Mouse (Mus musculus) neural tube, embryonic 11.5 days (tissue): ENCODE results near the gene Gnaq. TPM values are rescaled to one million over a fixed set of nuclear protein-coding genes. Genes with fewer than 3 reads are reported as not detected.

ENCODE experiments used
- ATAC-seq: fragments of 200-750 bp; cut with Nextera tagmentation; 2 replicates; pipeline ENCODE4 v1.8.0; 2017; ENCODE audit warnings: moderate number of reproducible peaks, mild to moderate bottlenecking, moderate TSS enrichment, moderate library complexity; ENCODE audit not compliant: insufficient read depth, low FRiP score, low TSS enrichment
- DNase-seq: peaks from one replicate; pipeline ENCODE4 v3.0.0-alpha.2; 2015; ENCODE audit warnings: low spot score
- H3K27ac ChIP-seq: fragments of 300-500 bp; sonication (generic); 2 replicates; pipeline ENCODE4 v1.5.1; 2014; ENCODE audit warnings: low read depth, mild to moderate bottlenecking, low read length
- H3K27me3 ChIP-seq: fragments of 300-500 bp; sonication (generic); 2 replicates; pipeline ENCODE4 v1.6.1; 2014; ENCODE audit warnings: mild to moderate bottlenecking, low read length, mixed read lengths; ENCODE audit not compliant: control insufficient read depth, insufficient read depth
- H3K36me3 ChIP-seq: fragments of 300-500 bp; sonication (generic); 2 replicates; pipeline ENCODE4 v1.6.1; 2014; ENCODE audit warnings: mild to moderate bottlenecking, low read length, moderate library complexity, mixed read lengths; ENCODE audit not compliant: control insufficient read depth, insufficient read depth
- H3K4me1 ChIP-seq: fragments of 300-500 bp; sonication (generic); 2 replicates; pipeline ENCODE4 v1.6.1; 2014; ENCODE audit warnings: low read length, mixed read lengths; ENCODE audit not compliant: control insufficient read depth, insufficient read depth
- H3K4me2 ChIP-seq: fragments of 300-500 bp; sonication (generic); 2 replicates; pipeline ENCODE4 v1.6.1; 2014; ENCODE audit warnings: low read depth, mild to moderate bottlenecking, moderate library complexity
- H3K4me3 ChIP-seq: fragments of 300-500 bp; sonication (generic); 2 replicates; pipeline ENCODE4 v1.5.1; 2014; ENCODE audit warnings: low read depth, low read length
- H3K9ac ChIP-seq: fragments of 300-500 bp; sonication (generic); 2 replicates; pipeline ENCODE4 v1.6.1; 2014; ENCODE audit warnings: mild to moderate bottlenecking, low read length
- H3K9me3 ChIP-seq: fragments of 300-500 bp; sonication (generic); 2 replicates; pipeline ENCODE4 v1.6.1; 2016; ENCODE audit warnings: low read length; ENCODE audit not compliant: control insufficient read depth
- WGBS: fragments of 180-500 bp; shearing (Covaris S2); extraction: QIAGEN DNeasy Blood & Tissue Kit; methylation state at CpG from one replicate; pipeline ENCODE4 v1.1.7; 2014; 5-methylcytosine and 5-hydroxymethylcytosine counted together
- polyA plus RNA-seq: library from polyadenylated mRNA; unstranded; fragments of >200 nt; fragmentation: Nextera tagmentation; extraction: Ambion mirVana; gene quantifications from 2 replicates; pipeline ENCODE4 v1.2.1, GENCODE M21; 2014

Gene Gnaq
- polyA plus RNA-seq, 1 experiment from 2014 or later: 26.5 TPM

GRCm38 (mm10) chr19:16286451-16287175 is 154.0 kb downstream of the Gnaq start:
- no peaks in the 10 kb centered on the region for H3K9me3 ChIP-seq
- H3K9ac ChIP-seq: no peak overlapping the region
- H3K27me3 ChIP-seq: no peaks in the 10 kb centered on the region
- H3K4me1 ChIP-seq: peaks cover 3% of the 10 kb centered on the region; the same call in 1 of the 2 replicates
- 66% methylated on average over 10 of the region's 10 CpGs for WGBS
- no peaks in the 10 kb centered on the region for H3K36me3 ChIP-seq
- ATAC-seq (no peak), DNase-seq (no peak)
- H3K4me3 ChIP-seq: no peak overlapping the region
- no peak overlapping the region for H3K27ac ChIP-seq
- no peak overlapping the region for H3K4me2 ChIP-seq

GRCm38 (mm10) chr19:16287307-16287706 is 154.7 kb downstream of the Gnaq start:
- H3K4me3 ChIP-seq: no peak overlapping the region
- H3K4me1 ChIP-seq: peaks cover 7% of the 10 kb centered on the region
- no peaks in the 10 kb centered on the region for H3K36me3 ChIP-seq
- no peaks in the 10 kb centered on the region for H3K9me3 ChIP-seq
- no peak for ATAC-seq
- H3K9ac ChIP-seq: no peak overlapping the region
- H3K27ac ChIP-seq: no peak overlapping the region
- no peak overlapping the region for H3K4me2 ChIP-seq
- DNase-seq: no peak
- 80% methylated on average over 4 of the region's 4 CpGs for WGBS
- H3K27me3 ChIP-seq: no peaks in the 10 kb centered on the region

DNA sequence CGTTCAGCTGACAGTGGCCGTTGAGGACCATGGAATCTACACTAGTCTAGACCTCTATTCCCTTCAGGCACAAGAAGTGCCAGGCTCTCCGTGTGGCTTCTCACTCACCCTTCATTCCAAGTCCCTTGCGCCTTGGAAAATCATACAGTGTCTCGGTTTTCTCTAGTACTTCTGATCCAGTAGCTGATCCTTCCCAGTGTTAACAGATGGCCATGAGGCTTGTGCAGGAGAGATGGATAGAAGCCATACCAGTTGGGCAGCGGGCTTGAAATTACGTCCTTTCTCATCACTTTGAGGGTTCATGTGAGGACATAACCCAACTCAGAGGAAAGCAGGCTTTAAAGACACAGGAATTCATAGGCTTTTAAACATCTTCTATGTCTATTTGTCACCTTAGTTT is 155.3 kb downstream of the Gnaq start:
- Histone ChIP-seq H3K27me3 (no peaks in the 10 kb centered on the region), H3K36me3 (no peaks in the 10 kb centered on the region), H3K4me1 (peaks cover 7% of the 10 kb centered on the region), H3K9ac (no peak overlapping the region), H3K4me3 (no peak overlapping the region), H3K9me3 (no peaks in the 10 kb centered on the region), H3K27ac (no peak overlapping the region), H3K4me2 (no peak overlapping the region)
- DNase-seq (no peak), ATAC-seq (no peak)
- WGBS: 92% methylated on average over 7 of the region's 7 CpGs

GRCm38 (mm10) chr19:16291088-16291487 is 158.5 kb downstream of the Gnaq start:
- H3K4me1 ChIP-seq: peaks cover 7% of the 10 kb centered on the region
- 39% methylated on average over 3 of the region's 3 CpGs for whole genome bisulfite sequencing
- no peak for DNase-seq

DNA sequence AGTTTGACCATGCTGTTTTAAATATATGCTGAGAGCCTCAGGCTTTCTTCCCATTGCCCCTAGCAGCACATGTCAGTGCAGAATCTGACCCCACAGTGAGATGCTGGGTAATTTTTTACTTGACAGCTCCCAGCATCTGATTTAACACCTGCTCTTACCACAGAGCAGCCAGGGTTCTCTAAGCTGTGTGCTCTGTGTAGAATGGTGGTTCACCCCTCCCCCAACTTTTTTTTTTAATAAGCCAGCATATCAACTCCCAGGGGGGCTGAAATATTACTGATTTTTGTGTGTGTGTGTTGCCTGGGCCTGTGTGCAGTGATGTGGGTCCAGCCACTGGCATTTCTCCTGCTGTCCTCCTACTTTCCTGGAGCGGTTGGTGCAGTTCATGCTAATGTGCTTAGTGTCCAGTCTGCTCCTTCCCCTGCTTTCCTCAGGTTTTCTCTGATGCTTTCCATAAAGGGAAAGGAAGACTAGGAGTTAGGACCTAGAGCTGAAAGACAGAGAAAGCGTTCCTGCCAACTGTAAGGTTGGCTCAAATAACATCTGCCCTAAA is 159.5 kb downstream of the Gnaq start:
- peak; percentile 18 for DNase-seq
- ATAC-seq: 0 out of 2 replicates have a peak, but pooled peaks have one; percentile 27
- Histone ChIP-seq H3K4me3 (no peak overlapping the region), H3K27ac (peak overlapping the region; percentile 49; the same call in 1 of the 2 replicates), H3K27me3 (no peaks in the 10 kb centered on the region), H3K36me3 (no peaks in the 10 kb centered on the region), H3K4me1 (peaks cover 7% of the 10 kb centered on the region), H3K9ac (no peak overlapping the region), H3K9me3 (no peaks in the 10 kb centered on the region), H3K4me2 (no peak overlapping the region; the same call in 1 of the 2 replicates)
- WGBS: 69% methylated on average over 2 of the region's 2 CpGs

More at GRCm38 (mm10) chr19:16291088-16291487, 158.5 kb downstream of the Gnaq start:
- Histone ChIP-seq H3K27me3 (no peaks in the 10 kb centered on the region), H3K27ac (no peak overlapping the region), H3K9me3 (no peaks in the 10 kb centered on the region), H3K4me2 (no peak overlapping the region), H3K4me3 (no peak overlapping the region), H3K9ac (no peak overlapping the region), H3K36me3 (no peaks in the 10 kb centered on the region)
- no peak; the same call in 1 of the 2 replicates for ATAC-seq

- H3K4me1 ChIP-seq: peaks cover 7% of the 10 kb centered on the region
- DNase-seq (no peak), ATAC-seq (no peak)
- H3K36me3 ChIP-seq: no peaks in the 10 kb centered on the region
- WGBS: 92% methylated on average over 1 of the region's 1 CpGs
- H3K27me3 ChIP-seq: no peaks in the 10 kb centered on the region
- no peak overlapping the region for H3K4me2 ChIP-seq
- H3K4me3 ChIP-seq: no peak overlapping the region
- H3K27ac ChIP-seq: no peak overlapping the region
- H3K9me3 ChIP-seq: no peaks in the 10 kb centered on the region
- H3K9ac ChIP-seq: no peak overlapping the region
Observed at GRCm38 (mm10) chr19:16292978-16293377, 160.3 kb downstream of the Gnaq start.

- no peak overlapping the region for H3K4me2 ChIP-seq
- no peaks in the 10 kb centered on the region for H3K36me3 ChIP-seq
- no peaks in the 10 kb centered on the region for H3K4me1 ChIP-seq
- no peaks in the 10 kb centered on the region for H3K9me3 ChIP-seq
- 76% methylated on average over 4 of the region's 4 CpGs for WGBS
- no peaks in the 10 kb centered on the region for H3K27me3 ChIP-seq
- no peak overlapping the region for H3K9ac ChIP-seq
- H3K4me3 ChIP-seq: no peak overlapping the region
- H3K27ac ChIP-seq: no peak overlapping the region
- DNase-seq: no peak
- no peak for ATAC-seq
Observed at GRCm38 (mm10) chr19:16300413-16300812, 167.8 kb downstream of the Gnaq start.

GRCm38 (mm10) chr19:16301336-16301735 is 168.7 kb downstream of the Gnaq start:
- Histone ChIP-seq H3K4me3 (no peak overlapping the region), H3K27ac (no peak overlapping the region), H3K36me3 (no peaks in the 10 kb centered on the region), H3K4me1 (no peaks in the 10 kb centered on the region), H3K4me2 (no peak overlapping the region), H3K9ac (no peak overlapping the region), H3K9me3 (no peaks in the 10 kb centered on the region), H3K27me3 (no peaks in the 10 kb centered on the region)
- ATAC-seq (no peak), DNase-seq (no peak)
- 79% methylated on average over 7 of the region's 7 CpGs for WGBS

DNA sequence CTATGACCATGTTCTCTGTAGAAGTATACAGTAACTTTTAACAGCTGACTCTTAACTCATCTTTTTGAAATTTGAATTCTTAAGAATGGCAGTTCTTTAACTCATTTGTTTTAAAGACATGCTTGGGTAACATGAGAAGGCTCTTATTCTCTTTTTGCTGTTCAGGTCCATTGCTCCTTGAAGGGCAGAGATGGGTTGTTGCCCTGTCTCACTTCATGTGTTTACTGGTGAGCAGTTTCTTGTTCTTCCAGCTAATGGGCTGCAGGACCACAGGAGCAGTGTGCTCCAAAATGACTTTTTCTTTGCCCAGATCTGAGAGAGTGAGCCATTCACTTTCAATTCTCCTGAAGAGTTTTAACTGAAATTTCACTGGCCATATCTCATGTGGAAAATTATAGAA is 176.4 kb downstream of the Gnaq start:
- no peak overlapping the region for H3K27ac ChIP-seq
- H3K9ac ChIP-seq: no peak overlapping the region
- DNase-seq (no peak), ATAC-seq (no peak)
- no peaks in the 10 kb centered on the region for H3K9me3 ChIP-seq
- no peak overlapping the region for H3K4me3 ChIP-seq
- no peaks in the 10 kb centered on the region for H3K4me1 ChIP-seq
- no peak overlapping the region for H3K4me2 ChIP-seq
- H3K36me3 ChIP-seq: no peaks in the 10 kb centered on the region
- no peaks in the 10 kb centered on the region for H3K27me3 ChIP-seq
